ENCODE assay signal across 8 mouse cellular contexts in the genomic region with DNA sequence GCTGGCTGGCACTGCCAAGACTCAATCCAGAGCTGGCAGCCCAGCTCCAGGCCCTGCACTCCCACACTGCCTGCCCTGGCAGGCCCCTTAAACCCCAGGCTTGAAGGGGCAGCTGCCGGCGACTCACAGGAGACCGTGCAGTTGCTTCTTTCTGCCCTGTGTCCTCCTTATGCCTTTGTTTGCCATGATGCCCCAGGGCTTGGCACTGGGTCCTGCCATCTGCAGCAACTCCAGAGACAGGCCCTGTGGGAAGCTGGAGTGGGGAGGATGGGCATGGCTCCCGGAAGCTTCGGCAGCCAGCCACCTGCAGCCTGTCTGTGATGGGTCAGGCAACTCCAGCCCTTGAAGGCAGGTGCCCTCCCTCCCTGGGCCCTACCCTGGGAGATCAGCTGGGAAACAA. TPM values are rescaled to one million over a fixed set of nuclear protein-coding genes. Genes with fewer than 3 reads are reported as not detected.
DNase-seq lines count a peak whose midpoint lies in the region; ATAC-seq and TF ChIP-seq lines count a peak whose summit lies in the region.

No protein-coding gene starts in this region.

- ATAC-seq in frontal cortex, adult (ENCODE audit: low TSS enrichment), result peak; percentile 36
- ATAC-seq in hindbrain, embryonic 16.5 days, result peak; percentile 29
- ATAC-seq in stomach, postnatal 0 days (ENCODE audit: low FRiP score, low TSS enrichment), result no peak

- 22% methylated on average over 5 of the region's 5 CpGs for whole genome bisulfite sequencing in hindbrain, embryonic 16.5 days
- WGBS in stomach, postnatal 0 days, result 51% methylated on average over 5 of the region's 5 CpGs

- DNase-seq in frontal cortex, adult 2 months (ENCODE audit: extremely low spot score in 1 of 2, low spot score in 1 of 2), result no peak
- DNase-seq in MN1 (ENCODE audit: low spot score), result peak; percentile 79
- peak; percentile 95 for DNase-seq in fat pad, adult 2 months (ENCODE audit: extremely low read depth, low read depth, low spot score)
- DNase-seq in stomach, postnatal 0 days (ENCODE audit: low spot score), result no peak
- DNase-seq in thymus, postnatal 36 days, result no peak
- no peak for DNase-seq in spleen, postnatal 10 days (ENCODE audit: low spot score in 2 of 2)

- no peak overlapping the region for H3K4me2 ChIP-seq in hindbrain, embryonic 16.5 days (ENCODE audit: low read length)
- no peak overlapping the region for H3K4me2 ChIP-seq in stomach, postnatal 0 days (replicated peaks; ENCODE audit: low read depth)

- no peak for TF ChIP-seq CTCF in stomach, postnatal 0 days (IDR thresholded peaks at IDR 0.05; ENCODE audit: low read depth)

- H3K4me1 ChIP-seq in hindbrain, embryonic 16.5 days (ENCODE audit: control insufficient read depth, insufficient read depth, low read depth, low read length), result peaks cover 92% of the 10 kb centered on the region
- peaks cover 49% of the 10 kb centered on the region for H3K4me1 ChIP-seq in stomach, postnatal 0 days (replicated peaks; ENCODE audit: control insufficient read depth, insufficient read depth)

- 0 out of 2 replicates have a peak overlapping the region, but pooled peaks have one; percentile 21 for H3K9ac ChIP-seq in hindbrain, embryonic 16.5 days (ENCODE audit: low read depth, low read length)
- H3K9ac ChIP-seq in stomach, postnatal 0 days (ENCODE audit: low read length), result peak overlapping the region; percentile 35

- TF ChIP-seq EP300 in stomach, postnatal 0 days (optimal IDR thresholded peaks at IDR 0.05), result no peak

- no peaks in the 10 kb centered on the region for H3K36me3 ChIP-seq in hindbrain, embryonic 16.5 days (ENCODE audit: control insufficient read depth, insufficient read depth, low read length)
- no peaks in the 10 kb centered on the region for H3K36me3 ChIP-seq in stomach, postnatal 0 days (ENCODE audit: control insufficient read depth, insufficient read depth, low read length)

- no peaks in the 10 kb centered on the region for H3K27me3 ChIP-seq in hindbrain, embryonic 16.5 days (replicated peaks; ENCODE audit: control insufficient read depth, insufficient read depth, low read length)
- H3K27me3 ChIP-seq in stomach, postnatal 0 days (ENCODE audit: control insufficient read depth, insufficient read depth, low read length), result no peaks in the 10 kb centered on the region

- no peaks in the 10 kb centered on the region for H3K9me3 ChIP-seq in hindbrain, embryonic 16.5 days (ENCODE audit: control insufficient read depth, low read length)
- H3K9me3 ChIP-seq in stomach, postnatal 0 days (ENCODE audit: control insufficient read depth, low read length), result no peaks in the 10 kb centered on the region

- H3K4me3 ChIP-seq in hindbrain, embryonic 16.5 days (ENCODE audit: low read length), result no peak overlapping the region
- H3K4me3 ChIP-seq in stomach, postnatal 0 days (ENCODE audit: low read depth, low read length), result no peak overlapping the region

- peak overlapping the region; percentile 90 for H3K27ac ChIP-seq in hindbrain, embryonic 16.5 days (ENCODE audit: low read depth, low read length)
- peak overlapping the region; percentile 53; the same call in 1 of the 2 replicates for H3K27ac ChIP-seq in stomach, postnatal 0 days (replicated peaks)

RNA-seq across cellular contexts. Expression of a gene that starts 24.0 kb away (rescaled TPM):
- polyA plus RNA-seq in frontal cortex, adult 2 months (2012; rRNA removed), result 115 and 145 TPM in 2 replicates
- polyA plus RNA-seq in hindbrain, embryonic 16.5 days (2015; fragmentation: Nextera tagmentation; extraction: Ambion mirVana), result 23.3 and 26.2 TPM in 2 replicates
- polyA plus RNA-seq in stomach, postnatal 0 days (2015; fragmentation: Nextera tagmentation; extraction: Ambion mirVana), result 11.1 and 12.1 TPM in 2 replicates

Comparison
In these comparisons a context has a peak if more than half of its experiments do, and no peak if none do; other contexts are left out.
1. DNase-seq: peak in MN1 (single experiment) and fat pad, adult 2 months (single experiment); none in frontal cortex, adult 2 months (0 of 2), stomach, postnatal 0 days (single experiment), thymus, postnatal 36 days (0 of 2) and spleen, postnatal 10 days (0 of 2).